Mouse (Mus musculus) embryonic facial prominence, embryonic 13.5 days (tissue): ENCODE results near the gene Dnah3. TPM values are rescaled to one million over a fixed set of nuclear protein-coding genes. Genes with fewer than 3 reads are reported as not detected.

Experiments
- ATAC-seq: fragments of 200-750 bp; cut with Nextera tagmentation; 2 replicates; pipeline ENCODE4 v1.8.0; 2017; ENCODE audit warnings: low read depth; ENCODE audit not compliant: insufficient number of reproducible peaks, insufficient read depth, low FRiP score, low TSS enrichment
- H3K27ac ChIP-seq: fragments of 300-500 bp; sonication (generic); 2 replicates; pipeline ENCODE4 v1.5.1; 2015; ENCODE audit warnings: moderate library complexity, mild to moderate bottlenecking, inconsistent platforms
- H3K27me3 ChIP-seq: fragments of 300-500 bp; sonication (generic); 2 replicates; pipeline ENCODE4 v1.6.1; 2015; ENCODE audit warnings: mild to moderate bottlenecking, inconsistent platforms
- H3K36me3 ChIP-seq: fragments of 300-500 bp; sonication (generic); 2 replicates; pipeline ENCODE4 v1.6.1; 2015; ENCODE audit warnings: mild to moderate bottlenecking, inconsistent platforms
- H3K4me1 ChIP-seq: fragments of 300-500 bp; sonication (generic); 2 replicates; pipeline ENCODE4 v1.6.1; 2015; ENCODE audit warnings: inconsistent platforms
- H3K4me2 ChIP-seq: fragments of 300-500 bp; sonication (generic); 2 replicates; pipeline ENCODE4 v1.6.1; 2015; ENCODE audit warnings: moderate library complexity, mild to moderate bottlenecking, inconsistent platforms
- H3K4me3 ChIP-seq: fragments of 300-500 bp; sonication (generic); 2 replicates; pipeline ENCODE4 v1.5.1; 2015; ENCODE audit warnings: mild to moderate bottlenecking, inconsistent platforms
- H3K9ac ChIP-seq: fragments of 300-500 bp; sonication (generic); 2 replicates; pipeline ENCODE4 v1.6.1; 2015; ENCODE audit warnings: mild to moderate bottlenecking, inconsistent platforms
- H3K9me3 ChIP-seq: fragments of 300-500 bp; sonication (generic); 2 replicates; pipeline ENCODE4 v1.6.1; 2016; ENCODE audit warnings: inconsistent platforms
- WGBS: fragments of 180-500 bp; shearing (Covaris S2); methylation state at CpG from one replicate; pipeline ENCODE4 v1.1.7; 2015; ENCODE audit warnings: mixed read lengths; 5-methylcytosine and 5-hydroxymethylcytosine counted together
- polyA plus RNA-seq: library from polyadenylated mRNA; unstranded; fragments of >200 nt; fragmentation: Nextera tagmentation; extraction: Ambion mirVana; gene quantifications from 2 replicates; pipeline ENCODE4 v1.2.1, GENCODE M21; 2015

The Dnah3 gene
- polyA plus RNA-seq, 1 experiment from 2014 or later = not detected

GRCm38 (mm10) chr7:120050447-120050846, 44.6 kb downstream of the Dnah3 start:
- H3K4me1 ChIP-seq = no peaks in the 10 kb centered on the region
- H3K27ac ChIP-seq = no peak overlapping the region
- H3K9ac ChIP-seq = no peak overlapping the region

GRCm38 (mm10) chr7:120043990-120044389, 51.1 kb downstream of the Dnah3 start:
- WGBS = 87% methylated on average over 3 of the region's 3 CpGs

More at GRCm38 (mm10) chr7:120050447-120050846, 44.6 kb downstream of the Dnah3 start:
- Histone ChIP-seq H3K9me3 (no peaks in the 10 kb centered on the region), H3K4me2 (no peak overlapping the region), H3K4me3 (no peak overlapping the region), H3K36me3 (no peaks in the 10 kb centered on the region), H3K27me3 (no peaks in the 10 kb centered on the region)
- ATAC-seq = no peak

DNA sequence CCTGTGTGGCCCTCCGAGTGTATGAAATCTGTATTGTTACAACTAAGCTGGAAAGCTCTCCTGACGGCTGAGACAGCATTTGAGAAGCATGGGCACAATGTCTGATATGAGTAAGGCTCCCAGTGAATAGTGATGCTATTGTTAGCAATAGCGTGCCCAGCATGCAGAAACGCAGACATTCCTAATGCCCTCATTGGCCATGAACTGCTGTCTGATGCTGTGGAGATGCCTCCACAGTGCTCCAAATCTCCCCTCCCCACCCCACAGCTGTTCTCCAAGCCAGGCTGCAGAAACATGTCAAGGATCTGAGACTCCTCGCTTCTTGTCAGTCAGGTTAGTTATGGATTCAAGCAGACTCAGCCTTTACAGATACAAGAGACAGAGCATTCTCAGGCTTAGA, 58.7 kb downstream of the Dnah3 start:
- Histone ChIP-seq H3K4me2 (no peak overlapping the region), H3K27ac (no peak overlapping the region), H3K4me1 (no peaks in the 10 kb centered on the region), H3K4me3 (no peak overlapping the region), H3K27me3 (no peaks in the 10 kb centered on the region), H3K9me3 (no peaks in the 10 kb centered on the region), H3K36me3 (no peaks in the 10 kb centered on the region), H3K9ac (no peak overlapping the region)
- ATAC-seq = no peak
- WGBS = 68% methylated on average over 5 of the region's 5 CpGs

More at GRCm38 (mm10) chr7:120043990-120044389, 51.1 kb downstream of the Dnah3 start:
- no peak overlapping the region for H3K9ac ChIP-seq
- no peaks in the 10 kb centered on the region for H3K27me3 ChIP-seq
- no peak for ATAC-seq
- H3K4me3 ChIP-seq = no peak overlapping the region
- no peak overlapping the region for H3K4me2 ChIP-seq
- H3K36me3 ChIP-seq = no peaks in the 10 kb centered on the region
- no peaks in the 10 kb centered on the region for H3K9me3 ChIP-seq
- no peaks in the 10 kb centered on the region for H3K4me1 ChIP-seq
- H3K27ac ChIP-seq = no peak overlapping the region

- Histone ChIP-seq H3K4me2 (no peak overlapping the region), H3K27me3 (no peaks in the 10 kb centered on the region), H3K36me3 (no peaks in the 10 kb centered on the region), H3K9me3 (no peaks in the 10 kb centered on the region), H3K9ac (no peak overlapping the region), H3K27ac (no peak overlapping the region), H3K4me1 (no peaks in the 10 kb centered on the region), H3K4me3 (no peak overlapping the region)
- WGBS = 79% methylated on average over 4 of the region's 4 CpGs
- ATAC-seq = 0 out of 2 replicates have a peak, but pooled peaks have one; percentile 10
Measured at GRCm38 (mm10) chr7:120034996-120035395, 60.1 kb downstream of the Dnah3 start.

GRCm38 (mm10) chr7:120034566-120034965, 60.5 kb downstream of the Dnah3 start:
- H3K9me3 ChIP-seq = no peaks in the 10 kb centered on the region
- 95% methylated on average over 1 of the region's 1 CpGs for WGBS
- H3K4me3 ChIP-seq = no peak overlapping the region
- H3K9ac ChIP-seq = no peak overlapping the region
- no peaks in the 10 kb centered on the region for H3K27me3 ChIP-seq
- no peak for ATAC-seq
- no peak overlapping the region for H3K27ac ChIP-seq
- no peaks in the 10 kb centered on the region for H3K36me3 ChIP-seq
- no peaks in the 10 kb centered on the region for H3K4me1 ChIP-seq
- H3K4me2 ChIP-seq = no peak overlapping the region

- no peak for ATAC-seq
- Histone ChIP-seq H3K9me3 (no peaks in the 10 kb centered on the region), H3K9ac (no peak overlapping the region), H3K4me1 (no peaks in the 10 kb centered on the region), H3K36me3 (no peaks in the 10 kb centered on the region), H3K27me3 (no peaks in the 10 kb centered on the region), H3K4me3 (no peak overlapping the region), H3K4me2 (no peak overlapping the region), H3K27ac (no peak overlapping the region)
- WGBS = 90% methylated on average over 1 of the region's 1 CpGs
Measured at GRCm38 (mm10) chr7:120028669-120029068, 66.4 kb downstream of the Dnah3 start.

DNA sequence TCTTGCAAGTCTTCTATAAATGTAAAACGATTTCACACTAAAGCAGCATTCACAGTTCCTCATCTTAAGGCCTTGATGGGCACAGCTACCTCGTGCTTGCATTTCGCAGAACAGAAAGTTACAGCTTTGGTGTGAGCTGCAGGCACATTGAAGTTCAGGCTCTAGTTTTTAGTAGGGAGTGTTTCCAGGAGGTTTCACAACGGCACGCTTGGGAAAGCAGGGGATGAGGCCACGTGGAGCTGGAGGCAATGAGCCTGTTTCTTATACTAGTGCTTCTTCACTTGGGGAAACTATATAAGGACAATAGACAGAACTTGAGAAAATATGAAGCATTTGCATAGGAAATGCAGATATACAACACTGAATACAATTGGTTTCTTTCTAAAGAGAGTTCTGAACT, 98.0 kb downstream of the Dnah3 start:
- Histone ChIP-seq H3K9ac (no peak overlapping the region), H3K4me2 (no peak overlapping the region), H3K27me3 (no peaks in the 10 kb centered on the region), H3K4me3 (no peak overlapping the region), H3K36me3 (no peaks in the 10 kb centered on the region), H3K27ac (no peak overlapping the region), H3K4me1 (no peaks in the 10 kb centered on the region), H3K9me3 (no peaks in the 10 kb centered on the region)
- no peak for ATAC-seq
- WGBS = 81% methylated on average over 6 of the region's 6 CpGs

DNA sequence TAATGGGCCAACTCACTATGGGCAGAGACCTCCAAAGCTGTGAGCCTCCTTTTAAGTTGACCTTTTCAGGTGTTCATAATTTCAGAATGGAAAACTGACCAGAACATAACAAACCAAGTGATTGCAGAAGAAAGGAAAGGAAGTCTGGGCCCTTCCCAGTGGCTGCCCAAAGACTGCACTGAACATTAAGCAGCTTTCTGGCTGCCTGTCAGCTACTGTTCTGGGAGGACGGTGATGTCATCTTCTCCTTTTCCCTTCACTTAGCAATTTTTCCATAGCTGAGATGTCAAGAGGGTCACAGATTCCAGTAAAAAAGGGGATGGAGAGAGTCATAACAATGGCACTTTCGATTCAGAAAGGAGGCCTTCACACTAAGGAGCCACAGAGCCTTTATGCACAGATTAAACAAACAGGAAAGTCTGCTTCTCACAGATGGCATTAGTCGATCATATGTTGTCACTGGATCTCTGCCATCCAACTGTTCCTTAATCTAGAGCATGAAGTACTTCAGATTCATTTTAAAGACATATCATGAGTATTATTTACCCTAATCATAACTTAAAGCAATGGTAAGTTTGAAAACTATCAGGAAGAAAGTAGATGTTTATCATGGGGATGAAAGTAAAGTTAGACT, 109.7 kb downstream of the Dnah3 start:
- 72% methylated on average over 3 of the region's 3 CpGs for WGBS
- H3K27me3 ChIP-seq = no peaks in the 10 kb centered on the region

GRCm38 (mm10) chr7:119980170-119980569, 114.9 kb downstream of the Dnah3 start:
- ATAC-seq = no peak
- Histone ChIP-seq H3K4me1 (no peaks in the 10 kb centered on the region), H3K36me3 (no peaks in the 10 kb centered on the region), H3K9ac (no peak overlapping the region), H3K27ac (no peak overlapping the region), H3K4me2 (no peak overlapping the region), H3K9me3 (no peaks in the 10 kb centered on the region), H3K27me3 (no peaks in the 10 kb centered on the region), H3K4me3 (no peak overlapping the region)
- WGBS = 85% methylated on average over 3 of the region's 3 CpGs

More for the DNA sequence above, 109.7 kb downstream of the Dnah3 start:
- H3K4me2 ChIP-seq = no peak overlapping the region
- H3K4me1 ChIP-seq = no peaks in the 10 kb centered on the region
- H3K36me3 ChIP-seq = no peaks in the 10 kb centered on the region
- H3K27ac ChIP-seq = no peak overlapping the region
- no peak for ATAC-seq
- no peak overlapping the region for H3K4me3 ChIP-seq
- no peaks in the 10 kb centered on the region for H3K9me3 ChIP-seq
- H3K9ac ChIP-seq = no peak overlapping the region

GRCm38 (mm10) chr7:119978576-119978975, 116.5 kb downstream of the Dnah3 start:
- ATAC-seq = no peak
- H3K4me2 ChIP-seq = no peak overlapping the region

GRCm38 (mm10) chr7:119977574-119977973, 117.5 kb downstream of the Dnah3 start:
- Histone ChIP-seq H3K9me3 (no peaks in the 10 kb centered on the region), H3K4me2 (no peak overlapping the region), H3K9ac (no peak overlapping the region), H3K36me3 (no peaks in the 10 kb centered on the region), H3K4me1 (no peaks in the 10 kb centered on the region), H3K4me3 (no peak overlapping the region), H3K27ac (no peak overlapping the region), H3K27me3 (no peaks in the 10 kb centered on the region)
- WGBS = 87% methylated on average over 7 of the region's 7 CpGs
- ATAC-seq = no peak

More at GRCm38 (mm10) chr7:119978576-119978975, 116.5 kb downstream of the Dnah3 start:
- H3K36me3 ChIP-seq = no peaks in the 10 kb centered on the region
- no peak overlapping the region for H3K27ac ChIP-seq
- no peak overlapping the region for H3K4me3 ChIP-seq
- H3K9ac ChIP-seq = no peak overlapping the region
- no peaks in the 10 kb centered on the region for H3K9me3 ChIP-seq
- H3K4me1 ChIP-seq = no peaks in the 10 kb centered on the region
- no peaks in the 10 kb centered on the region for H3K27me3 ChIP-seq

DNA sequence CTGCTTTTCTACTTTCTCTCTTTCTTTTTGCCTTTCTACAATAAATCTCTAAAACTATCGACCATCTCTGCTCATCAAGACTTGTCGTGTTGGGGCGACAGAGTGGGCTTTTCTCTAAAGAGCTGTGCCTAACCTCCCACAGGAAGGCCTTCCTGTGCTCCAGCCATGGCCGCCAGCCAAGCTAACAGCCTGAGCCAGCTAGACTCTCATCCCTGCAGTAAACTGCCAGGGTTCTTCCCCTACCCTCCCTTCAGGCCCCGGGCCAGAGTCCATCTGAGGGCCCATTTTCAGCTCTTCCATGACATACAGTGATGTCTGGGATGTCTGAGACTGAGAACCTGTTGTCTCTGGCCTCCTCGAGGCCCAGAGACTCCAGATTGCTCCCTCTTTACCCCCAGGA, 118.8 kb downstream of the Dnah3 start:
- no peak overlapping the region for H3K9ac ChIP-seq
- H3K4me1 ChIP-seq = no peaks in the 10 kb centered on the region
- ATAC-seq = no peak
- WGBS = 82% methylated on average over 6 of the region's 6 CpGs
- no peak overlapping the region for H3K27ac ChIP-seq
- H3K27me3 ChIP-seq = no peaks in the 10 kb centered on the region
- H3K4me2 ChIP-seq = no peak overlapping the region
- H3K36me3 ChIP-seq = no peaks in the 10 kb centered on the region
- no peaks in the 10 kb centered on the region for H3K9me3 ChIP-seq
- no peak overlapping the region for H3K4me3 ChIP-seq
